Mouse (Mus musculus) brain, adult 2 months (tissue): ENCODE measurements around the gene Flcn.

ENCODE experiments used
- DNase-seq: peaks from one replicate; pipeline ENCODE4 v3.0.0; 2011; ENCODE audit warnings: low read depth, low spot score

Flcn gene

GRCm38 (mm10) chr11:59805656-59806055, 4.2 kb downstream of the Flcn start:
- no peak for DNase-seq

GRCm38 (mm10) chr11:59805256-59805655, 4.6 kb downstream of the Flcn start:
- no peak for DNase-seq

- DNase-seq = peak; percentile 77
These were observed 5.3 kb downstream of the Flcn start for GRCm38 (mm10) chr11:59804409-59805110.

GRCm38 (mm10) chr11:59803516-59803915, 6.3 kb downstream of the Flcn start:
- DNase-seq = no peak

GRCm38 (mm10) chr11:59801881-59802280, 7.9 kb downstream of the Flcn start:
- DNase-seq = peak; percentile 52

- DNase-seq = no peak
These were observed 9.4 kb downstream of the Flcn start for GRCm38 (mm10) chr11:59800412-59800811.

GRCm38 (mm10) chr11:59793390-59793789, 16.4 kb downstream of the Flcn start:
- no peak for DNase-seq

- no peak for DNase-seq
These were observed 20.5 kb downstream of the Flcn start for GRCm38 (mm10) chr11:59789311-59789710.

- peak; percentile 67 for DNase-seq
These were observed 22.5 kb downstream of the Flcn start, which contains the start of gene Pld6 for GRCm38 (mm10) chr11:59787199-59787781. TSS of gene Pld6 (minus strand) at chr11:59787645.

GRCm38 (mm10) chr11:59786444-59787198, 23.2 kb downstream of the Flcn start:
- DNase-seq = no peak

GRCm38 (mm10) chr11:59783591-59783990, 26.2 kb downstream of the Flcn start:
- no peak for DNase-seq

- DNase-seq = no peak
These were observed 27.7 kb downstream of the Flcn start for GRCm38 (mm10) chr11:59782091-59782590.

- DNase-seq = no peak
These were observed 29.6 kb downstream of the Flcn start for GRCm38 (mm10) chr11:59780241-59780640.

GRCm38 (mm10) chr11:59779406-59779805, 30.4 kb downstream of the Flcn start:
- DNase-seq = no peak

- no peak for DNase-seq
These were observed 31.0 kb downstream of the Flcn start for GRCm38 (mm10) chr11:59778874-59779223.

GRCm38 (mm10) chr11:59778181-59778873, 31.5 kb downstream of the Flcn start:
- peak; percentile 73 for DNase-seq

- peak; percentile 52 for DNase-seq
These were observed 32.6 kb downstream of the Flcn start for GRCm38 (mm10) chr11:59777259-59777658.

- DNase-seq = peak; percentile 56
These were observed 34.2 kb downstream of the Flcn start for GRCm38 (mm10) chr11:59775435-59776148.

- no peak for DNase-seq
These were observed 35.3 kb downstream of the Flcn start for GRCm38 (mm10) chr11:59774522-59774921.

GRCm38 (mm10) chr11:59772902-59773301, 36.9 kb downstream of the Flcn start:
- no peak for DNase-seq

- DNase-seq = no peak
These were observed 37.5 kb downstream of the Flcn start for GRCm38 (mm10) chr11:59772291-59772690.
